Mouse (Mus musculus) lung, embryonic 15.5 days (tissue): ENCODE measurements around the gene Lrrc42. TPM values are rescaled to one million over a fixed set of nuclear protein-coding genes. Genes with fewer than 3 reads are reported as not detected.

ENCODE experiments used
- ATAC-seq: fragments of 200-750 bp; cut with Nextera tagmentation; 2 replicates; pipeline ENCODE4 v1.8.0; 2017; ENCODE audit warnings: moderate number of reproducible peaks, borderline replicate concordance; ENCODE audit not compliant: low FRiP score, low TSS enrichment; ENCODE audit errors: extremely low read depth
- H3K27ac ChIP-seq: fragments of 300-500 bp; sonication (generic); 2 replicates; pipeline ENCODE4 v1.5.1; 2015; ENCODE audit warnings: moderate library complexity, mild to moderate bottlenecking, inconsistent platforms
- H3K27me3 ChIP-seq: fragments of 300-500 bp; sonication (generic); 2 replicates; pipeline ENCODE4 v1.6.1; 2015; ENCODE audit warnings: inconsistent platforms
- H3K36me3 ChIP-seq: fragments of 300-500 bp; sonication (generic); 2 replicates; pipeline ENCODE4 v1.6.1; 2015; ENCODE audit warnings: inconsistent platforms
- H3K4me1 ChIP-seq: fragments of 300-500 bp; sonication (generic); 2 replicates; pipeline ENCODE4 v1.6.1; 2015; ENCODE audit warnings: inconsistent platforms
- H3K4me2 ChIP-seq: fragments of 300-500 bp; sonication (generic); 2 replicates; pipeline ENCODE4 v1.6.1; 2015; ENCODE audit warnings: inconsistent platforms, mild to moderate bottlenecking, moderate library complexity
- H3K4me3 ChIP-seq: fragments of 300-500 bp; sonication (generic); 2 replicates; pipeline ENCODE4 v1.5.1; 2015; ENCODE audit warnings: mild to moderate bottlenecking, inconsistent platforms
- H3K9ac ChIP-seq: fragments of 300-500 bp; sonication (generic); 2 replicates; pipeline ENCODE4 v1.6.1; 2015; ENCODE audit warnings: inconsistent platforms
- H3K9me3 ChIP-seq: fragments of 300-500 bp; sonication (generic); 2 replicates; pipeline ENCODE4 v1.6.1; 2016; ENCODE audit warnings: inconsistent platforms
- WGBS: fragments of 180-500 bp; shearing (Covaris S2); methylation state at CpG from one replicate; pipeline ENCODE4 v1.1.7; 2015; 5-methylcytosine and 5-hydroxymethylcytosine counted together
- polyA plus RNA-seq: library from polyadenylated mRNA; unstranded; fragments of >200 nt; fragmentation: Nextera tagmentation; extraction: Ambion mirVana; gene quantifications from 2 replicates; pipeline ENCODE4 v1.2.1, GENCODE M21; 2015

Gene Lrrc42
- polyA plus RNA-seq, result 71.7 and 72.6 TPM in 2 replicates

- Histone ChIP-seq H3K27ac (peak within 1 kb of the TSS; percentile 87), H3K9ac (peak within 1 kb of the TSS; percentile 76), H3K27me3 (no peaks in the 10 kb centered on the region), H3K36me3 (no peaks in the 10 kb centered on the region), H3K4me2 (peak within 1 kb of the TSS; percentile 79), H3K4me1 (peaks cover 37% of the 10 kb centered on the region), H3K4me3 (peak within 1 kb of the TSS; percentile 88), H3K9me3 (no peaks in the 10 kb centered on the region)
- WGBS, result under 1% methylated on average over 99 of the region's 101 CpGs
- ATAC-seq, result peak; percentile 98
These were observed at the start of gene Lrrc42, which contains the start of gene Hspb11 for GRCm38 (mm10) chr4:107253125-107254091. Lrrc42 (minus strand) TSS chr4:107253532. Hspb11 (plus strand) TSS chr4:107253593.

GRCm38 (mm10) chr4:107302832-107303231 lies 49.5 kb upstream of the Lrrc42 start:
- WGBS, result 69% methylated on average over 4 of the region's 4 CpGs

GRCm38 (mm10) chr4:107302221-107302620 lies 48.9 kb upstream of the Lrrc42 start:
- no peak overlapping the region for H3K27ac ChIP-seq
- no peak overlapping the region for H3K4me3 ChIP-seq
- ATAC-seq, result no peak
- peaks cover 9% of the 10 kb centered on the region; the same call in 1 of the 2 replicates for H3K4me1 ChIP-seq
- H3K4me2 ChIP-seq, result no peak overlapping the region
- WGBS, result 79% methylated on average over 9 of the region's 9 CpGs
- no peak overlapping the region for H3K9ac ChIP-seq
- no peaks in the 10 kb centered on the region for H3K36me3 ChIP-seq
- no peaks in the 10 kb centered on the region for H3K27me3 ChIP-seq
- no peaks in the 10 kb centered on the region for H3K9me3 ChIP-seq

More at GRCm38 (mm10) chr4:107302832-107303231, 49.5 kb upstream of the Lrrc42 start:
- Histone ChIP-seq H3K9ac (no peak overlapping the region), H3K4me2 (no peak overlapping the region), H3K9me3 (no peaks in the 10 kb centered on the region), H3K27me3 (no peaks in the 10 kb centered on the region), H3K4me3 (no peak overlapping the region), H3K4me1 (peaks cover 9% of the 10 kb centered on the region; the same call in 1 of the 2 replicates), H3K36me3 (no peaks in the 10 kb centered on the region), H3K27ac (no peak overlapping the region)
- no peak for ATAC-seq

DNA sequence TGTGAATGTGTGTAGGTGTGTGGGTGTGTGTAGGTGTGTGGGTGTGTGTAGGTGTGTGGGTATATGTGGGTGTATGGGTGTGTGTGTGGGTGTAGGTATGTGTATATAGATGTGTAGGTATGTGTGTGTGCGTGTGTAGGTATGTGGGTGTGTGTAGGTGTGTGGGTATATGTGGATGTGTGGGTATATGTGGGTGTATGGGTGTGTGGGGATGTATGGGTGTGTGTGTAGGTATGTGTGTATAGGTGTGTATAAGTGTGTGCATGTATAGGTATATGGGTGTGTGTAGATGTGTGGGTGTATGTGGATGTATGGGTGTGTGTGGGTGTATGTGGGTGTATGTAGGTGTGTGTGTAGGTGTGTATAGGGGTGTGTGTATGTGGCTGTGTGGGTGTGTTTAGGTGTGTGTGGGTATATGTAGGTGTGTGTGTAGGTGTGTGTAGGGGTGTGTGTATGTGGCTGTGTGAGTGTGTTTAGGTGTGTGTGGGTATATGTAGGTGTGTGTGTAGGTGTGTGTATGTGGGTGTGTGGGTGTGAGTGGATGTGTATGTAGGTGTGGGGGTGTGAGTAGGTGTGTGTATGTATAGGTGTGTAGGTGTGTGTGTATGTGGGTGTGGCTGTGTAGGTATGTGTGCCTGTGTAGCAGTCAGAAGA lies 47.7 kb upstream of the Lrrc42 start:
- Histone ChIP-seq H3K4me2 (no peak overlapping the region), H3K27me3 (no peaks in the 10 kb centered on the region), H3K36me3 (no peaks in the 10 kb centered on the region), H3K9me3 (no peaks in the 10 kb centered on the region), H3K4me3 (no peak overlapping the region), H3K4me1 (0 out of 2 replicates have a peak, but pooled peaks cover 4% of the 10 kb centered on the region), H3K27ac (no peak overlapping the region), H3K9ac (no peak overlapping the region)
- WGBS, result 95% methylated on average over 1 of the region's 1 CpGs
- peak; percentile 70; the same call in 1 of the 2 replicates for ATAC-seq

- 83% methylated on average over 4 of the region's 4 CpGs for WGBS
These were observed 47.0 kb upstream of the Lrrc42 start for GRCm38 (mm10) chr4:107300371-107300770.

GRCm38 (mm10) chr4:107299779-107300340 lies 46.5 kb upstream of the Lrrc42 start:
- 86% methylated on average over 7 of the region's 7 CpGs for WGBS
- Histone ChIP-seq H3K4me2 (no peak overlapping the region), H3K36me3 (no peaks in the 10 kb centered on the region), H3K27me3 (no peaks in the 10 kb centered on the region), H3K4me3 (no peak overlapping the region), H3K9me3 (no peaks in the 10 kb centered on the region), H3K27ac (no peak overlapping the region), H3K9ac (no peak overlapping the region), H3K4me1 (no peaks in the 10 kb centered on the region)
- no peak for ATAC-seq

More at GRCm38 (mm10) chr4:107300371-107300770, 47.0 kb upstream of the Lrrc42 start:
- Histone ChIP-seq H3K9ac (no peak overlapping the region), H3K4me1 (0 out of 2 replicates have a peak, but pooled peaks cover 4% of the 10 kb centered on the region), H3K27ac (no peak overlapping the region), H3K4me3 (no peak overlapping the region), H3K36me3 (no peaks in the 10 kb centered on the region), H3K9me3 (no peaks in the 10 kb centered on the region), H3K4me2 (no peak overlapping the region), H3K27me3 (no peaks in the 10 kb centered on the region)
- no peak for ATAC-seq

GRCm38 (mm10) chr4:107298071-107298606 lies 44.8 kb upstream of the Lrrc42 start:
- H3K4me1 ChIP-seq, result no peaks in the 10 kb centered on the region
- H3K9ac ChIP-seq, result no peak overlapping the region
- 70% methylated on average over 8 of the region's 8 CpGs for WGBS
- H3K36me3 ChIP-seq, result no peaks in the 10 kb centered on the region
- H3K9me3 ChIP-seq, result no peaks in the 10 kb centered on the region
- H3K4me3 ChIP-seq, result no peak overlapping the region
- ATAC-seq, result no peak
- H3K4me2 ChIP-seq, result no peak overlapping the region
- no peaks in the 10 kb centered on the region for H3K27me3 ChIP-seq
- H3K27ac ChIP-seq, result no peak overlapping the region

DNA sequence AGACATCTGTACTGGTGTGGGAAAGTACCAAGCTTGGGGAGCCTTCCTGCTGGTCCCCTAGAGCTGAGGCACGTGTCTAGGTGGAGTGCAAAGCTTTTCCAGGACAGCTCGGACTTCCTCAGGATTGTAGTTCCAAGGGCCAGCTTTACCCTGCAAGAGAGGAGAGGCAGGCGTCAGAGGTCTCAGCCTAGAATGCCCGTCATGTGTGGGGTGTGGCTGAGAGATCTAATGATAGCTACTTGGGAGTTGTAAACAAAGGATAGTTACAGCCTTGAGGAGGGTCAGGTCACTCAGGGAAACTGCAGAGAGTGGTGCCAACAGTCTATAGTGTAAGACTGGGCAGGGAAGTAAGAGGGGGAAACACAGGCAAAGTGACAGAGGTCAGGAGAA lies 38.9 kb upstream of the Lrrc42 start:
- H3K4me3 ChIP-seq, result no peak overlapping the region
- H3K9me3 ChIP-seq, result no peaks in the 10 kb centered on the region
- H3K4me1 ChIP-seq, result no peaks in the 10 kb centered on the region
- WGBS, result 25% methylated on average over 4 of the region's 4 CpGs
- H3K9ac ChIP-seq, result no peak overlapping the region
- H3K4me2 ChIP-seq, result no peak overlapping the region
- H3K36me3 ChIP-seq, result no peaks in the 10 kb centered on the region
- H3K27ac ChIP-seq, result no peak overlapping the region
- H3K27me3 ChIP-seq, result no peaks in the 10 kb centered on the region
- ATAC-seq, result no peak

DNA sequence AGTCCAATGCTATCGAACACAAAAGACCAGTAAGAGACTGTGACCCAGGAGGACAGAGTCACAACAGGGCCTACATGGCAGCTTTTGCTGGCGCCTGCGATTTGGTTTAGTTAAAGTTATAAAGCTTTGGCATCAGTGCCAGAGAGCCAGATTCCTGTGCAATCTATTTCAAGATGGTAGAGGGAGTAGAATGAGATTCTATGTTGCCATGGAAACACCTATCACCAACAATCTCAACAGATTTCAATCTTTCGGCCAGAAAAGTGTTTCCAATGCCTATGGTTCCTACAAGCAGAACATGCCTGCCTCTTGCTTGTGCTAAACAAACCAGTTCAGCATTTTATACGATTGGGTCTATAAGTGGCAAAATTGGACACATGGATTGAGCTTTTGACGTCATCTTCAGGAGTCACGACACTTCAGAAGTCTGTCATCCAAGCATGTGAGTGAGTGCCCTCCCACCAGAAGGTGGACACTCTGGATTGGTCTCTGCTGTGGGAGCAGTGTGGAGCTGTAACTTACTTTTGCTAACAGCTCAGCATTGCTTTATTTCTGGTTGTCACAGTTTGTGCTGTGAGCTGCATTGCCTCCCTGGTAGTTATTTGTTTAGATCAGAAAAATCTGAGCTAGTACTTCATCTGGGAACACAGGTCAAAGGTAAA lies 38.4 kb upstream of the Lrrc42 start:
- Histone ChIP-seq H3K27me3 (no peaks in the 10 kb centered on the region), H3K4me3 (no peak overlapping the region), H3K4me2 (no peak overlapping the region), H3K9me3 (no peaks in the 10 kb centered on the region), H3K27ac (no peak overlapping the region), H3K36me3 (no peaks in the 10 kb centered on the region), H3K4me1 (no peaks in the 10 kb centered on the region; the same call in 1 of the 2 replicates), H3K9ac (no peak overlapping the region)
- 74% methylated on average over 7 of the region's 7 CpGs for WGBS
- ATAC-seq, result no peak

GRCm38 (mm10) chr4:107287517-107287916 lies 34.2 kb upstream of the Lrrc42 start:
- no peak for ATAC-seq
- H3K27me3 ChIP-seq, result no peaks in the 10 kb centered on the region
- H3K4me3 ChIP-seq, result no peak overlapping the region
- WGBS, result 75% methylated on average over 2 of the region's 2 CpGs
- H3K9me3 ChIP-seq, result no peaks in the 10 kb centered on the region
- no peak overlapping the region for H3K9ac ChIP-seq
- no peak overlapping the region for H3K27ac ChIP-seq
- H3K36me3 ChIP-seq, result no peaks in the 10 kb centered on the region
- no peak overlapping the region for H3K4me2 ChIP-seq
- no peaks in the 10 kb centered on the region; the same call in 1 of the 2 replicates for H3K4me1 ChIP-seq

DNA sequence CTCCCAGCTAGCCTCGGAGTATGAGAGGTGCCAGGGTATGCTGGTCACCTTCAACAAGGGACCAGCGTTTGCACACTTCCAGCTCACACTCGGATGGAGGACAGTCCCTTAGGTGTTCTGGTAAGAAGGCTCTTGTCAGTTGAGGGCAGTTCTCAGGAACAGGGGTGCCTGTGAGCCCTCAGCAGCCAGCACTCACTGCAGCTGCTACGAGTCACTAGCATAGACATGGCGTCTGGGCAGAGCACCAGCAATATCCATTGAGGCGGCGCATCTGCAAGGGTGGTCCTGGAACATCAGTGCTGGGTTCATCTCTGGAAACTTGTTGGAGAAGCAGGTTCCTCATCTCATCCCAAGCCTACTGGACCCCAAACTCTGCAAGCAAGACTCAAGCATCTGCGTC lies 33.1 kb upstream of the Lrrc42 start:
- no peaks in the 10 kb centered on the region; the same call in 1 of the 2 replicates for H3K4me1 ChIP-seq
- no peaks in the 10 kb centered on the region for H3K36me3 ChIP-seq
- H3K4me2 ChIP-seq, result no peak overlapping the region
- no peak overlapping the region for H3K4me3 ChIP-seq
- H3K27ac ChIP-seq, result 0 out of 2 replicates have a peak overlapping the region, but pooled peaks have one; percentile 2
- H3K9me3 ChIP-seq, result no peaks in the 10 kb centered on the region
- H3K27me3 ChIP-seq, result no peaks in the 10 kb centered on the region
- 89% methylated on average over 8 of the region's 8 CpGs for WGBS
- ATAC-seq, result no peak
- no peak overlapping the region for H3K9ac ChIP-seq
